Mouse (Mus musculus) ovary, adult 10 weeks (tissue): ENCODE measurements around the gene 3100002H09Rik. TPM values are rescaled to one million over a fixed set of nuclear protein-coding genes. Genes with fewer than 3 reads are reported as not detected.

Source experiments
- polyA plus RNA-seq: library from polyadenylated mRNA; stranded (reverse); fragments of 350-450 nt; fragmentation: Illumina TruSeq; extraction: RNeasy Lipid Tissue Mini Kit (QIAGEN cat#74804); gene quantifications from one replicate; pipeline ENCODE4 v1.2.3, GENCODE M21; 2014

Gene 3100002H09Rik
- polyA plus RNA-seq: not detected

DNA sequence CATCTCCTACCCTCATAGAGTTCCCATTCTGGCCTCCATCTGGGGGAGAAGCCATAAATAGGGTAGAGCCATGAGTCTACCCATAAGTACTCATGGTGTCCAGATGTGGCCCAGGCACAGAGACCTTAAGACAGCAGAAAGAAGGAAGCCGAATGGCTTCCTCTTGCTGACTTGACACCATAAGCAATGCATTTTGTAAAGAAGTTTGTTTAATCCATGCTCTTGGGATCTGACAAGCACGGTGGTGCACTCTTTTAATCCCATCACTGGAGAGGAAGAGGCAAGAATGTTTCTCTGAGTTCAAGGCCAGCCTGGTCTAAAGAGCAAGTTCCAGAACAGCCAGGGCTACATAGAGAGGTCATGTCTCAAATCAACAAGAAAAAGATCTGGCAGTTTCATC, at the start of gene 3100002H09Rik:
Gene 3100002H09Rik, minus strand, starts transcription at position 101 of the 400 bp plus-strand sequence.

DNA sequence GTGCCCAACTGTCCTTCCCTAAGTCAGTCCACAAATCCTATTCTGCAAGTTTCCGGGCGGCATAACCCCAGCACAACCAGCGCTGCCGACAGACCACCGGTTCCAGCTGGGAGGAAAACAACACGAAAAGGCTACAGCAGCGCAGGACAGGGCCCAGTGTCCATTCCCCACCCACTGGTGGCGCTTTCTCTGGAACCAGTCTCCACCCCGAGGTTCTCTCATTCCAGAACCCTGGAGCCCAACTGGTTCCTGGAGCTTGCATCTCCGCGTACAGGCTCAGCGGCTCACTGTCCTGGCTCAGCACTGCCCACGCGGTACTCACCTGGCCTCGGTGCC, 45.9 kb upstream of the 3100002H09Rik start, which contains the start of gene Pou3f1:
Gene Pou3f1, plus strand, starts transcription at position 290 of the 336 bp plus-strand sequence.

Other genes starting within 250 kb of the 3100002H09Rik start
- not detected for gene Pou3f1, start 46.0 kb upstream of the 3100002H09Rik start, polyA plus RNA-seq
- 60.9 TPM for gene Utp11, start 82.8 kb upstream of the 3100002H09Rik start, polyA plus RNA-seq
- 0.29 TPM for gene Fhl3, start 89.9 kb upstream of the 3100002H09Rik start, polyA plus RNA-seq
- gene Sf3a3, start 104.0 kb upstream of the 3100002H09Rik start, polyA plus RNA-seq: 57.9 TPM
- 23.3 TPM for gene Inpp5b, start 131.0 kb upstream of the 3100002H09Rik start, polyA plus RNA-seq
- gene Mtf1, start 191.3 kb upstream of the 3100002H09Rik start, polyA plus RNA-seq: 16.2 TPM
- 23.4 TPM for gene Yrdc, start 239.9 kb upstream of the 3100002H09Rik start, polyA plus RNA-seq
- gene 1110065P20Rik, start 240.4 kb upstream of the 3100002H09Rik start, polyA plus RNA-seq: 4.1 TPM